Mouse (Mus musculus) ovary, adult 18-20 months (tissue): Measurements from ENCODE around the gene Eif2d.

Experiments used
- DNase-seq: peaks from one replicate; pipeline ENCODE4 v3.0.0; 2022; ENCODE audit warnings: low spot score, mixed read lengths

The Eif2d gene

GRCm38 (mm10) chr1:131184253-131184955, 31.4 kb downstream of the Eif2d start:
- DNase-seq: no peak

- DNase-seq: no peak
These were observed 32.1 kb downstream of the Eif2d start for GRCm38 (mm10) chr1:131184956-131185660.

DNA sequence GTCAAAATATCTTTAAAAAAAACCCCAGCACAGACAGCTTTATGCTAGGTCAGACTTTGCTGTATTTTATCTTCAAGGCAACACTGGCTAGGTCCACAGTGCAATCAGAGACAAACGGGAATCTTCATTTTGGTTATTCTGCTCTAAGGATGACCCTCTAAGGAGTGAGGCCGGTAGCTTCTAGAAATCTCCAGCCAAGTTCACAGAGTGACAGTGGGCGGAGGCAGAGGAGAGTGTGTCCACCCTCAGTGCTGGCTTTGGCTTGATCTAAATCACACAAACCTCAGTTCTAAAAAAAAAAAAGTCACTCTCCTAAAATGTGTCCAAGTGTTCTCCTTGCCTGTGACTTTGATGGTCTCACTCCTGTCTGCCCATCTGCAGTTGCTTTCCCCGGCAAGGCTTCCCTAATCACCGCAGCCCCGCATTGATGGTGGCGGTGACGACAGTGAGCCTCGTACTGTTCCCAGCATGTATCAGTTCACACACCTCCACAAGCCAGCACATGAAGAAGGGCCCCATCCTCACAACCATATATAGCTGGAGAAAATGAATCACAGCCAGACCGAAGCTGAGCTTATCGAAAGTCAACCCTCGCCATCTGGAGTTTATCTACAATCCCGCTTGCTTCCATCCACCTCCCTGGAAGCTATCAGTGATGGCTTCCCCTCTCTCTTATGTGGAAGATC, 33.0 kb downstream of the Eif2d start:
- DNase-seq: no peak

DNA sequence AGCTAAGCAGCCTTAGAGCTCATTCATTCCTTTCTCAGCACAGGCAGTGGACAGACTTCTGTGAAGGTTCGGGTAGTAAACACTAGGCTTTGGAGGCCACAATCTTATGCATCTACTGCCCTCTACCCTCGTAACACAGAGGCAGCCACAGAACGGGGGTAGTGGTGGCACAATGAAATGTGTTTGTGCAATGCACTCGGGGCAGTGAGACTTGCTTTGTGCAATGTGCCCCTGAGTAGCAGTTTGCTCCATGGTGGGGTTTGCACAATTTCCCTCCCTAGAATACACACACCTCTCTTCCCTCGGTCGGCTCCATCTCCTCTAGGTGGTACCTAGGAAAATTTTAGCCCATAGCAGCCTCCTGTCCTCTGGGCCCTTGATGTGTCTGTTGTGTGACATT, 34.0 kb downstream of the Eif2d start:
- no peak for DNase-seq

DNA sequence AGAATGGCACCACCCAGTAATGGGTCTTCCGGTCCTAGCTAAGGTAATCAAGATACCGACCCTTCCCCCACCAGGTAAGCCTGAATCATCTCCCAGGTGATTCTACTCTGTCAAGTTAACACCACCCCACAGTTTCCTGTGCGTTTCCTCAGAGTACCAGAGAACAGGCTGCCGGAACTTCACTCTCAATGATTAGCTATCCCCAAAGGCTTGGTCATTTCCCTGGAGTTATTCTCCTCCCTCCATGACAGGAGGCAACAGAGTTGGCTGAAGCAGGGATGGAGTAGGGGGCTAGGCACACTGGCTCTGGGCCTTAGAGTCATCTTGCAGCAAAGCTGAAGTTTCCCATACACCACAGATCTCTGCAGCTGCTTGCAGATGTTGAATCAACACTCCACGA, 34.9 kb downstream of the Eif2d start:
- DNase-seq: no peak

DNA sequence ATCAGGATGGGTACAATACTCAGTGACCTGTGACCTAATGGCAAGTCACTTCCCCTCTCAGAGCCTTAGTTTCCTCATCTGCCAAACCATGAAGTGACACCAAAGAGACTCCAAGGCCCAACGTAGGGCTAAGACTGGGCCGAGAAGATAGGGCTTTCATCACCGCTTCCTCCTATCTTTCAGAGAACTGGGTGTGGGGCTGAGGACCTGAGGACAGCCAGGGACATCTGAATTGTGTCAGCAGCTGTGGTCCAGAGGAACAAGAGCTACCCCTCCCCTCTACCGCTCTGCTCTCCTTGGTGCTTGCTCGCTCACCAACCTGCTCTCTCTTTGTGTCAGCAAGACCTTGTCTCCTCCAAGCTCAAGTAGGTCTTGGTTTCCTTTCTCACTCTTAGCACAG, 35.7 kb downstream of the Eif2d start:
- DNase-seq: no peak

GRCm38 (mm10) chr1:131193746-131194145, 40.8 kb downstream of the Eif2d start:
- DNase-seq: no peak

DNA sequence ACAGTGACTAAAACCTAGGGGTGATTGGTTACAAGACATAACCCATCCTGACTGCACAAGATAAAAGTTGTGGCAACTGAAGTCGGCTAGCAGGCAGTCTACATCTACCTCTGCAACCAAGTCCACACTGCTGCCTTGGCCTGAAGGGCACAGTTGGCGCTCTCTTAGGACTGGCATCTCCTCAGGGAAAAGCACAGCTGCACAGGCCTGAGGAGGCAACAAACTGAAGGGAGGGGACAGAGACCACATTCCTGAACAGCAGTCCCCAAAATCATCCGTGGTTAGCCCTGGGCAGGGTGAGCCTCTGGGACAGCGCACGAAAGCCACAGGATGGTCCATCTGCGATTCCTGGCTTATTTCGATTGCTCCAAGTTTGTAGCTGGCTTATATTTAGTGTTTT, 42.7 kb downstream of the Eif2d start:
- no peak for DNase-seq

GRCm38 (mm10) chr1:131196107-131196506, 43.1 kb downstream of the Eif2d start:
- no peak for DNase-seq

DNA sequence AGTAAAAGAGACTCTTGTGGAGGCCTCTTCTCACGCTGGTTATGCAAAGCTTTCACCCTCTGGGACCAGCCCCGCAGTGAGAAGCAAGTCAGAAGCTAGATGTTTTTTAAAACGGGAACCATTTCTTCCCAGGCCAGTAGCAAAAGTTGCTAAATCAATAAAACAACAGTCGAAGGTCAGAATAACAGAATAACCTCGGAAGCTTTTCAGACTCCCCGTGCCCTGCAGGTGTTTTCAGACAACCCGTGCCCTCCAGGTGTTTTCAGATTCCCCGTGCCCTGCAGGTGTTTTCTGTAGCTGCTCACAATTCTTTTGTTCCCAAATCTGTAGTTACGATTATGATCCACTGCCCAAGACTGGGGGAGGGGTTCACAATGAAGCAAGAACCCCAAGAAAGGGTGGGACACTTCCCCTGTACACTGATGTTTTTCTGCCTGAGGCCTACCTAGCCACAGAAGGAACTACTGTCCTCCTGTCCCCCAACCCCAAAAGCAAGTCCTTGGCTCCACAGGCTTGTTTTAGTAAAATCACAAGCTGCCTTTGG, 45.5 kb downstream of the Eif2d start:
- DNase-seq: no peak

GRCm38 (mm10) chr1:131199118-131199821, 46.3 kb downstream of the Eif2d start:
- no peak for DNase-seq

DNA sequence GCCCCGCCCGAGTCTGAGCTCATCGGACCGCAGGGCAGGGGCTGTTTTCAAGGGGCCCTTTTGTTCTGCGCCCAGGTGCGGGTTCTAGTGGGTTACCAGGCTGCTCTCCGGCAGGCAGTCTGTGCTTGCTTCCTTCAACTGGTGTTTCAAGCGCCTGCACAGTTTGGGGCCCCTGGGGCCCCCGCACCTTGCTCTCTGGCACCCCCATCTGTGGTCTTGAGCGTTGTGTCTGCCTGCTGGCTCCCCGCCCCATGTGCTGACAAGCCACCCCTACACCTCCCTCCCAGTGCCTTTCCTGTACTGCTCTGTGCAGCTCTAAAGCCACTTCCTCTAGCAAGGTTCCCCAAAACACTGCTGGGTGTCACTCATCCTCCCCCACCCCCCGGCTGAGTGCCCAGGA, 47.0 kb downstream of the Eif2d start:
- DNase-seq: no peak

GRCm38 (mm10) chr1:131200588-131200987, 47.6 kb downstream of the Eif2d start:
- DNase-seq: no peak

GRCm38 (mm10) chr1:131201391-131201790, 48.4 kb downstream of the Eif2d start:
- no peak for DNase-seq

DNA sequence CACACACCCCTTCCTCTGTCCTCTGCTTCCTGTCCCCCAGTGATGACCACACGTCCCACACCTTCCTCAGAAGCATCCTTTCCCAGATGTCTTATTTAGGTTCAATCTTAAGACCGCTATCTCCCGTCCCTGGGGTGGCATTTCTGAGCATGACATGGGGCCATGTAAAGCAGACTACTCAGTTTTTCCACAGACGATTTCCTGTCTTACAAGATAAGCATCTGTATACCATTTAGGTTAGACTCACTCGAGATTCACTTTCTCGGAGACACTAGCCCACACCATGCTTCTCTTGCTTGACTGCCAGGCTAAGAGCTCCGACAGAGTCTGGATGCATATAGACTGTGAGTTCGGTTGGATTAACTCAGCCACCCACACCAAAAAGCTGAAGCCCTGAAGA, 51.5 kb downstream of the Eif2d start:
- DNase-seq: no peak

GRCm38 (mm10) chr1:131206342-131206741, 53.4 kb downstream of the Eif2d start:
- no peak for DNase-seq

DNA sequence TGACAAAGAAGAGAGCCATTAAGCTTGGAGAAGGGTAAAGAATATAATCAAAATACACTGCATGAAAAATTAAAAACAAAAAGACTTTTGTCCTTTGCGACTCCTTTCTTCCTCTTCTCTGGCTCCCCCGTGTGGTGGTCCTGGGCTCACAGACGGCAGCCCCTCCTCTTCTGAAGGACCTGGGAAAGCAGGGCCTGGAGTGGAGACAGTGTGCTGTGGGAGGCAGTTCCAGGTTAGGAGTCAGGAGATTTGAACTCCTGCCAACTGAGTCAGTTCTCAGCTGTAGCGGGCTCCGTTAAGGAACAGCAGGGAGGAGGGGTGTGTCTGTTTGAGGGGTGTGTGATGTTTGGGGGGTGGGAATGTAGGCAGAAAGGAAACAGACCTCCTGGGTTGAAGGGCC, 54.5 kb downstream of the Eif2d start:
- DNase-seq: peak; percentile 56

DNA sequence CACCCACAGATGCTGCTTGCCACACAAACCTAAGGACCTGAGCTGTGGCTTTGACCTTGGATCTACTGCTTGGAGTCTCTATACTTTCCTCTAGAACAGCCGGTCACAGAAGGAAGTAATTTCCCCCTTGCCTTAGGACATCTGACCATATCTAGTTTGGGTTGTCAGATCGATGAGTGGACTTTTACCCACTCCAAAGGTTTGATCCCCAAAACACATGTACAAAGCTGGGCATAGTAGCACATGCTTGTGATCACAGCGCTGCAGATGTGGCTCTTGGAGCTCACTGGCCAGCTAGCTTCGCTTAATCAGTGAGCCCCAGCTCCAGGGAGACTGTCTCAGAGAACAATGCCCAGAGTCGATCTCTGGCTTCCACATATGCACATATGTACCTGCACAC, 55.1 kb downstream of the Eif2d start:
- DNase-seq: no peak

GRCm38 (mm10) chr1:131208800-131209199, 55.8 kb downstream of the Eif2d start:
- no peak for DNase-seq

GRCm38 (mm10) chr1:131209971-131210426, 57.0 kb downstream of the Eif2d start:
- no peak for DNase-seq

GRCm38 (mm10) chr1:131211655-131212054, 58.7 kb downstream of the Eif2d start:
- no peak for DNase-seq

GRCm38 (mm10) chr1:131212956-131213355, 60.0 kb downstream of the Eif2d start:
- DNase-seq: no peak
